Mouse (Mus musculus) C2C12 (cell line): Measurements from ENCODE around the gene Tle1. TPM values are rescaled to one million over a fixed set of nuclear protein-coding genes. Genes with fewer than 3 reads are reported as not detected.

Experiments
- H3K27me3 ChIP-seq: one replicate; pipeline ENCODE4 v1.6.1; 2011; ENCODE audit not compliant: control insufficient read depth, insufficient read depth, insufficient read length
- H3K36me3 ChIP-seq: one replicate; pipeline ENCODE4 v1.6.1; 2011; ENCODE audit not compliant: control insufficient read depth, insufficient read depth
- H3K4me3 ChIP-seq: one replicate; pipeline ENCODE4 v1.5.1; 2011; ENCODE audit warnings: mild to moderate bottlenecking, control low read depth; ENCODE audit not compliant: poor library complexity, insufficient read depth, severe bottlenecking
- H3K79me2 ChIP-seq: one replicate; pipeline ENCODE4 v1.6.1; 2011; ENCODE audit not compliant: control insufficient read depth, insufficient read depth
- H3K79me3 ChIP-seq: one replicate; pipeline ENCODE4 v1.6.1; 2011; ENCODE audit warnings: low read depth, control low read depth
- H3ac ChIP-seq: one replicate; pipeline ENCODE3; 2011; ENCODE audit warnings: low read depth; ENCODE audit not compliant: control insufficient read depth, insufficient read length
- CEBPB ChIP-seq: IDR thresholded peaks from one replicate; pipeline ENCODE4 v1.6.1; 2011; ENCODE audit warnings: low read depth, mild to moderate bottlenecking, control low read depth, moderate library complexity
- CTCF ChIP-seq: IDR thresholded peaks from one replicate; pipeline ENCODE4 v1.5.1; 2011; ENCODE audit not compliant: control insufficient read depth, insufficient read depth, insufficient read length
- FOSL1 ChIP-seq: IDR thresholded peaks from one replicate; pipeline ENCODE4 v1.8.0; 2011; ENCODE audit warnings: mild to moderate bottlenecking, low read length; ENCODE audit not compliant: poor library complexity, insufficient read depth, severe bottlenecking
- MAX ChIP-seq: IDR thresholded peaks from one replicate; pipeline ENCODE4 v1.6.1; 2011; ENCODE audit warnings: mild to moderate bottlenecking, control low read depth
- MYOD1 ChIP-seq: IDR thresholded peaks from one replicate; pipeline ENCODE4 v1.6.1; 2011; ENCODE audit warnings: low read depth; ENCODE audit not compliant: control insufficient read depth, insufficient read length
- MYOG ChIP-seq: IDR thresholded peaks from one replicate; pipeline ENCODE4 v1.6.1; 2011; ENCODE audit not compliant: control insufficient read depth, insufficient read length; ENCODE audit errors: extremely low read depth
- USF1 ChIP-seq: IDR thresholded peaks from one replicate; pipeline ENCODE4 v1.6.1; 2011; ENCODE audit warnings: low read depth, mild to moderate bottlenecking, control low read depth, moderate library complexity
- polyA plus RNA-seq: library from polyadenylated mRNA; unstranded; fragments of >200 nt; fragmentation: generic; extraction: Trizol; gene quantifications from one replicate; pipeline ENCODE4 v1.2.1, GENCODE M21; 2012; ENCODE audit warnings: missing spikeins

Tle1 gene
- polyA plus RNA-seq, 1 experiment = 23.2 TPM

DNA sequence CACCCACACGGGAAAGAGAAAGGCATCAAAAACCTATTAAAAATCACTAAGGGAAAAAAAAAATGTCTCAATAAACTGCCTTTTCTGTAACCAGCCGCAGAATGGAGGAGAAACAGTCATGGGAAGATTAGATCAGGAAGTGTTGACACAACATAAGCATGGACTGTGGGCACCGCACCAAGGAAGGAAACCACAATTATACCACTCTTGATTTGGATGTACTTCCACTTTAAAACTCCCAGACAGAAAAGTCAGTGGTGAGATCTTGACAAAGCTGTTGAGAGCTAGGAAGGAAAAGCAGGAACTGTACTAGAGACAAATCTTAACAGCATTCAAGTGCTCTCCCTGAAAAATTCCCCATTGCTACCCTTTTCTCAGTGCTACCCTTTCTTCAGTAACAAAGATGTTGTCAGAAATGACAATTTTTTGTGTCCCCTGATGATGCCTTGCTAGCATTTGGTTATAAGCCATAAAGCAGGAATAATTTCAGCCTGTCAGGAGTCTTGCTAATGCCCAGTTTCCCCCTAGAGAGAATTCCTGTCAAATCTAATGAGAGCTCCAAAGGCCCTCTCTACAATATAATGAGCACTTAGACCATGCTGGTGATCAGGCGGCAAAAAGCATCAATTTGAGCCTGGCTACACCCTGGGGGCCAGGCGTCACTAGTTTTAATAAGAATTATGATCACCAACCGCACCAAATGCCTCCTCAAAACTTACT lies 5.4 kb downstream of the Tle1 start:
- Histone ChIP-seq H3K79me2 (peaks cover 86% of the 10 kb centered on the region), H3K36me3 (peaks cover 46% of the 10 kb centered on the region), H3ac (no peak overlapping the region), H3K79me3 (peaks cover 50% of the 10 kb centered on the region), H3K4me3 (no peak overlapping the region), H3K27me3 (no peaks in the 10 kb centered on the region)
- TF ChIP-seq MYOD1 (no peak), USF1 (no peak), MYOG (no peak), FOSL1 (no peak), MAX (no peak), CTCF (no peak), CEBPB (no peak)

DNA sequence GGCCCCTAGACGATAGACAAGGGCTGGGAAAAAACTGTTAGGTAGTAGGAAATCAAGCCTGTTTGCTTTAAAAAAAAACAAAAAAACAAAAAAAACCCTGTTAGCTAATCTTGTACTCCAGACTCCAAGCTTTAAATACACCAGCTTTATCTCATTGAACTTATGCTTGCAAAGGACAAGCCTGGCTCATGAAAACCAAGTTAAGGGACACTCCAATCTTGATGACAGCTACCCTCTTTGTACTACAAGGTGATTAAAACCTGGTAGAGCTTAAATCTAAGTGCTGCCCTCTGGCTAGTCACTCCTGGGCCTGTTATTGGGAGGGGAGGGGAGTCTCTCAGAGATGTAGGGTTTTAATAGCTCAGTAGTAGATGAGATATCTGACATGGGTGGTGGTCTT lies 7.4 kb downstream of the Tle1 start:
- TF ChIP-seq USF1 = no peak
- no peak for TF ChIP-seq CTCF
- no peak for TF ChIP-seq MYOG
- no peak for TF ChIP-seq FOSL1
- TF ChIP-seq MYOD1 = no peak
- TF ChIP-seq CEBPB = no peak
- no peak for TF ChIP-seq MAX
- Histone ChIP-seq H3K79me3 (peaks cover 47% of the 10 kb centered on the region), H3K27me3 (no peaks in the 10 kb centered on the region), H3K36me3 (peaks cover 55% of the 10 kb centered on the region), H3ac (no peak overlapping the region), H3K4me3 (no peak overlapping the region), H3K79me2 (peaks cover 85% of the 10 kb centered on the region)

DNA sequence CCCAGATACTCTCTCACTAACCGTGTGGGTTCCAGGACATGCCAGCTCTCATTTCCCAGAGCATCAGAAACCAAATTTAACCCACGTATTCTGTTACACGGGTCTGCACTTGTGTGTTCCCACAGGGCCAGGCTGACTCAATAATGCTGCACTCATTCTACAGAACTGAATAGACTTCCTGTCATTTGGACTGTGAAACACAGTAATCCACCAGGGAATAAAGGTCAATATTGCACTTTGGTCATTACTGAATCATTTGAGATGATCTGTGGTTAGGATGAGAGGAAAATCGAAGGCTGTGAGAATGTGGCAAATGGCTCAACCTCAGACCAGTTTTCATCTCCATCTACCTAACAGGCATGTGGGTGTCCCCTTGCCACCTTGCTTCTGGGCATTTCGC lies 16.2 kb downstream of the Tle1 start:
- Histone ChIP-seq H3K4me3 (no peak overlapping the region), H3ac (no peak overlapping the region), H3K27me3 (no peaks in the 10 kb centered on the region), H3K79me2 (peaks cover 90% of the 10 kb centered on the region), H3K36me3 (peaks cover 7% of the 10 kb centered on the region), H3K79me3 (peaks cover 28% of the 10 kb centered on the region)
- no peak for TF ChIP-seq CEBPB
- TF ChIP-seq MAX = no peak
- TF ChIP-seq MYOG = no peak
- TF ChIP-seq FOSL1 = no peak
- no peak for TF ChIP-seq MYOD1
- no peak for TF ChIP-seq USF1
- TF ChIP-seq CTCF = no peak

DNA sequence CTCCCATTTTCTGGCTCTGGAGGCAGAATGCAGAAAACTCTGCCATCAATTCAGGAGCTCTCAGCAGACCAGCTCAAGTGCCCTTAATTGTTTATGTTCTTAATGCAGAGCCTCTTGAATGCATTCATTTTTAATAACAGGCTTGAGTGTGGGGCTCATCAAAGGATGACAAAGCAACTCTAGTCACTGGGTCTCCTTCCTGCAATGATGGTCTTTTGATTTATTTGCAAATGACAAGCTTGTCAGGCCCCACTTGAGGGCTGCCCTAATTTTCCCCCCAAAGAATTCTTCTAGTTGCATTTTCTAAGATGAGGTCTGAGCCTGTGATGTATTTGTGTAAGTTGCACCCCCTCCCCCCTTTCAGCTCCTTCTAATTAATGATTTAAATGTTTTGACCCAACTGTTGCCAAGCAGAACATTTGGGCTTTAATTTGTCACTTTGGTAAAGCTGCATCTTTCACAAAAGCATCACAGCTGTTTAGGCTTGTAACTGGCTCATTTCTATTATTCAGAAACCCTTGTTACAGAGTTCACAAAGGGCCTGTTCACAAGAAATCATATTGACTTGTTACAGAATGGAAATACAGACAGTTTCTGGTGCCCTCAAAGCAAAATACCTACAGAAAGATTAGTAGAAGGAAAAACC lies 18.3 kb downstream of the Tle1 start:
- TF ChIP-seq FOSL1 (no peak), MYOG (no peak), MAX (no peak), USF1 (no peak), CEBPB (no peak), MYOD1 (no peak), CTCF (no peak)
- Histone ChIP-seq H3K36me3 (peaks cover 1% of the 10 kb centered on the region), H3K79me3 (peaks cover 29% of the 10 kb centered on the region), H3K27me3 (no peaks in the 10 kb centered on the region), H3K79me2 (peaks cover 91% of the 10 kb centered on the region), H3ac (no peak overlapping the region), H3K4me3 (no peak overlapping the region)

DNA sequence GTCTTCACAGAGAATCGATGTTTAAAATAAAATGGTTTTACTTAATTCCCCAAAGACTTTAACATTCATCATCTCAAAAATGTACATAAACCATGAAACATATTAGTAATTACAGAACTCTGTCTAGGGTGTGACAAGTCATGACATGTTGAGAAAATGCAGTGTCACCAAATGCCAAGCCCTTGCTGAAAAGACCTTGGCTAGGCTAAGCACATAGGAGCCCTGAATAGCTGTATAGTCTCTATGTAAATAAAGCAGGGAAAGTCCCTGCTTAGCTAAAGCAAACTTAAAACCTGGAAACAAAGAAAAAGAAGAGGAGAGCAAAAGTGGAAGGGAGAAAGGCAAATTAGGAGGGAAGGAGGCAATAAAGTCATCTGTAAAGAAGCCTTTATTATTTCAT lies 24.8 kb downstream of the Tle1 start:
- peaks cover 20% of the 10 kb centered on the region for H3K79me3 ChIP-seq
- peaks cover 12% of the 10 kb centered on the region for H3K36me3 ChIP-seq
- H3ac ChIP-seq = no peak overlapping the region
- no peak for TF ChIP-seq MYOD1
- no peak for TF ChIP-seq FOSL1
- no peak for TF ChIP-seq CEBPB
- no peak for TF ChIP-seq MAX
- TF ChIP-seq MYOG = no peak
- TF ChIP-seq USF1 = no peak
- no peak for TF ChIP-seq CTCF
- no peak overlapping the region for H3K4me3 ChIP-seq
- peaks cover 97% of the 10 kb centered on the region for H3K79me2 ChIP-seq
- no peaks in the 10 kb centered on the region for H3K27me3 ChIP-seq
